ENCODE assay signal across 9 mouse cellular contexts in the genomic region with DNA sequence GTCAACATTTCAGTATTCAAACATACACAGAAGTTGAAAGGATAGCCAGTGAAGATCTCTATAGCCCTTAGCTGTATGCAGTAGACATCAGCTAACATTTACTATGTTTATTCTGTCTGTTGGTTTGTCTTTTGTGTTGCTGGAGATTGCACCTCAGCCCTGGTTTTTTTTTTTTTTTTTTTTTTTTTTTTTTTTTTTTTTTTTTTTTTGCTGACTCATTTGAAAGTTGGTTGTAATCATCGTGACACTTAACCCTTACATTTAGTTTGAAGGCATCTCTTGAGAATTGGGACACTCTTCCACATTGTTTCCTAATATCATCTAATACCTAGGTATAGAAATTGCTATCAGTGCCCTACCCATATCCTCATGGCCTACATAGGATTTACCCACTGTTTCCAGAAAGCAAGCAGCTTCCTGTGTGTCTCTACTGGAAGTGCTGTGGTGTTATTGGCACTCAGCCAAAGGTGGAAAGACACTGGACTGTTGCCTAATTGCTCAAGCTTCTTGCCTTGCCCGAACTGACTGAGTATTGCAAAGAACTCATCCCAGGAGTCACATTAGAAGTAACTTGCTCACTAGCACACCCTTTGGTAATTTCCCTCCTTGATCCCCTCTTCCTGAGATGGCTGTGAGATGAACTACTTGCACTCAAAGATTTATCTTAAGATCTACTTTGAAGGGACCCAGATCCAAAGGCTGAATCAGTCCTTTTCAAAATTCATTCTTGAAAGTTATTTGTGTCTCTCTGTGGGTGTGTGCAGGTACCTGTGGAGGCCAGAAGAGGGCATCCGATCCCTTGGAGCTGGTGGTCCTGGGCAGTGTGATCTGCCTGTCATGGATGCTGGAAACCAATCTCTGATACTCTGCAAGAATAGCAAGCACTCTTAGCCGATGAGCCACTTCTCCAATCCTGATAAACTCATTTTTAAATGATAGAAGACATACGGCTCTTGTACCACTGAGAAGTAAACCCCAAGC. TPM values are rescaled to one million over a fixed set of nuclear protein-coding genes. Genes with fewer than 3 reads are reported as not detected.
DNase-seq lines count a peak whose midpoint lies in the region; TF ChIP-seq lines count a peak whose summit lies in the region.
"Had no signal": no experiment of that assay in that cellular context is flagged by ENCODE, and none has a peak within 500 bp of the region (broad histone marks: within the 10 kb centered on the region; RNA-seq: fewer than 3 reads in every experiment).

No protein-coding gene starts in this region.

- peak; percentile 22; the same call in 1 of the 2 replicates for TF ChIP-seq CTCF in cerebellum, adult 2 months (IDR thresholded peaks at IDR 0.05; ENCODE audit: borderline replicate concordance, insufficient read depth, low read depth, low read length)
- TF ChIP-seq CTCF in testis, adult 2 months (IDR thresholded peaks at IDR 0.05; ENCODE audit: control insufficient read depth, insufficient read depth, insufficient replicate concordance, low read depth, low read length), result 0 out of 2 replicates have a peak, but pooled peaks have one; percentile 18

- H3K27ac ChIP-seq in cerebellum, adult 2 months (ENCODE audit: insufficient read depth, low read length), result no peak overlapping the region
- no peak overlapping the region for H3K27ac ChIP-seq in testis, adult 2 months (ENCODE audit: control insufficient read depth, insufficient read depth, low read depth, low read length)

- H3K36me3 ChIP-seq in testis, adult 2 months (ENCODE audit: control insufficient read depth, insufficient read depth, low read length), result no peaks in the 10 kb centered on the region

- no peaks in the 10 kb centered on the region for H3K27me3 ChIP-seq in cerebellum, adult 2 months (ENCODE audit: control insufficient read depth, insufficient read depth, low read length)
- no peaks in the 10 kb centered on the region for H3K27me3 ChIP-seq in testis, adult 2 months (ENCODE audit: control insufficient read depth, insufficient read depth, low read length)

- 53% methylated on average over 5 of the region's 5 CpGs for WGBS in cerebellum, adult 2 months

- no peak overlapping the region for H3K4me3 ChIP-seq in cerebellum, adult 2 months (replicated peaks; ENCODE audit: insufficient read depth, low read depth, low read length)
- H3K4me3 ChIP-seq in testis, adult 2 months (ENCODE audit: control insufficient read depth, low read depth, low read length), result no peak overlapping the region

- no peaks in the 10 kb centered on the region for H3K4me1 ChIP-seq in cerebellum, adult 2 months (ENCODE audit: control insufficient read depth, insufficient read depth, low read length)
- no peaks in the 10 kb centered on the region for H3K4me1 ChIP-seq in testis, adult 2 months (ENCODE audit: control insufficient read depth, insufficient read depth, low read length)

- TF ChIP-seq POLR2A in cerebellum, adult 2 months (IDR thresholded peaks at IDR 0.05; ENCODE audit: borderline replicate concordance, insufficient read depth, low read length), result no peak
- no peak for TF ChIP-seq POLR2A in testis, adult 2 months (IDR thresholded peaks at IDR 0.05; ENCODE audit: control insufficient read depth, low read depth, low read length)

- DNase-seq in cerebellum, adult 2 months, result no peak
- no peak for DNase-seq in cerebellum, adult 18-20 months
- DNase-seq in testis, postnatal 14 days (ENCODE audit: low spot score), result no peak
- DNase-seq in kidney, postnatal 14 days, result peak; percentile 75
- no peak for DNase-seq in ovary, adult 18-20 months (ENCODE audit: low spot score)
- no peak for DNase-seq in layer of hippocampus, postnatal 14 days (ENCODE audit: low spot score in 2 of 2)
- DNase-seq in thymus, postnatal 36 days, result no peak

RNA-seq across cellular contexts. Expression of a gene that starts 1.9 kb away (rescaled TPM):
- 0.33 TPM in 1 of 2 replicates, not detected in the other for polyA plus RNA-seq in cerebellum, adult 2 months (2012; rRNA removed)
- polyA plus RNA-seq in testis, adult 2 months (2012; rRNA removed), result not detected in 2 replicates
- total RNA-seq in layer of hippocampus, postnatal 14 days (2021), result not detected
- polyA plus RNA-seq: embryonic facial prominence, embryonic 11.5 days had no signal

RNA-seq across cellular contexts. Expression of a gene that starts 24.6 kb away (rescaled TPM):
- 42.0 and 45.9 TPM in 2 replicates for polyA plus RNA-seq in cerebellum, adult 2 months (2012; rRNA removed)
- 7.2 and 7.3 TPM in 2 replicates for polyA plus RNA-seq in testis, adult 2 months (2012; rRNA removed)
- 10 to 100 TPM; 68.5 to 69.9 TPM for total RNA-seq in layer of hippocampus, postnatal 14 days (2021)

RNA-seq across cellular contexts. Expression of a gene that starts 53.2 kb away (rescaled TPM):
- polyA plus RNA-seq in cerebellum, adult 2 months (2012; rRNA removed), result 28.5 and 31.8 TPM in 2 replicates
- 9.5 and 10.4 TPM in 2 replicates for polyA plus RNA-seq in testis, adult 2 months (2012; rRNA removed)
- total RNA-seq in layer of hippocampus, postnatal 14 days (2021), result 10 to 100 TPM; 61.5 to 62.0 TPM
